Mouse (Mus musculus) hindbrain, postnatal 0 days (tissue): ENCODE results near the gene Fads3. TPM values are rescaled to one million over a fixed set of nuclear protein-coding genes. Genes with fewer than 3 reads are reported as not detected.

Source experiments
- ATAC-seq: fragments of 200-750 bp; cut with Nextera tagmentation; 2 replicates; pipeline ENCODE4 v1.8.0; 2017; ENCODE audit warnings: mild to moderate bottlenecking, moderate TSS enrichment, moderate library complexity
- DNase-seq: peaks from one replicate; pipeline ENCODE4 v3.0.0-alpha.2; 2015; ENCODE audit warnings: low spot score
- H3K27ac ChIP-seq: fragments of 300-500 bp; sonication (generic); 2 replicates; pipeline ENCODE4 v1.5.1; 2014; ENCODE audit warnings: mild to moderate bottlenecking
- H3K27me3 ChIP-seq: fragments of 300-500 bp; sonication (generic); 2 replicates; pipeline ENCODE4 v1.6.1; 2014; ENCODE audit warnings: low read length, mixed read lengths; ENCODE audit not compliant: insufficient read depth
- H3K36me3 ChIP-seq: fragments of 300-500 bp; sonication (generic); 2 replicates; pipeline ENCODE4 v1.6.1; 2014; ENCODE audit warnings: low read length, mixed read lengths; ENCODE audit not compliant: insufficient read depth
- H3K4me1 ChIP-seq: fragments of 300-500 bp; sonication (generic); 2 replicates; pipeline ENCODE4 v1.6.1; 2014; ENCODE audit warnings: antibody characterized with exemption, low read length, mixed read lengths; ENCODE audit not compliant: insufficient read depth
- H3K4me2 ChIP-seq: fragments of 300-500 bp; sonication (generic); 2 replicates; pipeline ENCODE4 v1.6.1; 2014; ENCODE audit warnings: low read depth, mild to moderate bottlenecking, low read length, moderate library complexity, mixed read lengths
- H3K4me3 ChIP-seq: fragments of 300-500 bp; sonication (generic); 2 replicates; pipeline ENCODE4 v1.5.1; 2014; ENCODE audit warnings: low read length
- H3K9ac ChIP-seq: fragments of 300-500 bp; sonication (generic); replicated peaks from 2 replicates; pipeline ENCODE4 v1.6.1; 2014; ENCODE audit warnings: mild to moderate bottlenecking, low read length, moderate library complexity, mixed read lengths
- H3K9me3 ChIP-seq: fragments of 300-500 bp; sonication (generic); 2 replicates; pipeline ENCODE4 v1.6.1; 2016; ENCODE audit warnings: low read length, mixed read lengths
- CTCF ChIP-seq: IDR thresholded peaks from 2 replicates; pipeline ENCODE4 v1.5.1; 2016; ENCODE audit warnings: antibody characterized with exemption, control low read depth, low read depth
- whole genome bisulfite sequencing: fragments of 180-500 bp; shearing (Covaris S2); extraction: QIAGEN DNeasy Blood & Tissue Kit; methylation state at CpG from one replicate; pipeline ENCODE4 v1.1.7; 2014; 5-methylcytosine and 5-hydroxymethylcytosine counted together
- polyA plus RNA-seq: library from polyadenylated mRNA; unstranded; fragments of >200 nt; fragmentation: Nextera tagmentation; extraction: Ambion mirVana; gene quantifications from 2 replicates; pipeline ENCODE4 v1.2.1, GENCODE M21; 2015
- total RNA-seq: library from RNA; depleted of rRNA; stranded (reverse); fragments of >200 nt; gene quantifications from 2 replicates; pipeline ENCODE4 v1.2.3, GENCODE M21; 2014

Gene Fads3
- total and polyA plus RNA-seq, 2 experiments from 2014 or later = 37.4 to 59.0 TPM

DNA sequence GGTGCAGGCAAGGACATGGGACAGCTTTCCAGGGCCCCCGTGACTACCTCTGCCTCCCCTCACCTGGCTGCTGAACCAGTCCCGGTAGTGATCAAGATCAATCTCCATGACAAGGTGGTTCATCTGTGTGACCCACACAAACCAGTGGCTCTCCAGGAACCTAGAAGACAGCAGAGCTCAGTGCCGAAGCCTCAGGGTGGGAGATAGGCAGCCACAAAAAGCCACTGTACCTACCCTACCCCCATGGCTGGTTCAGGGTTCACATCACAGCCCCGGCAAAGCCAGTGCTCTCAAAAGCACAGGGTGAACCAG is 24.8 kb downstream of the Fads3 start:
- WGBS = 93% methylated on average over 4 of the region's 4 CpGs
- Histone ChIP-seq H3K27ac (no peak overlapping the region), H3K27me3 (no peaks in the 10 kb centered on the region), H3K9me3 (no peaks in the 10 kb centered on the region), H3K9ac (no peak overlapping the region), H3K4me3 (no peak overlapping the region), H3K4me2 (no peak overlapping the region), H3K4me1 (no peaks in the 10 kb centered on the region), H3K36me3 (peaks cover 68% of the 10 kb centered on the region)
- no peak for TF ChIP-seq CTCF
- ATAC-seq (no peak), DNase-seq (no peak)

DNA sequence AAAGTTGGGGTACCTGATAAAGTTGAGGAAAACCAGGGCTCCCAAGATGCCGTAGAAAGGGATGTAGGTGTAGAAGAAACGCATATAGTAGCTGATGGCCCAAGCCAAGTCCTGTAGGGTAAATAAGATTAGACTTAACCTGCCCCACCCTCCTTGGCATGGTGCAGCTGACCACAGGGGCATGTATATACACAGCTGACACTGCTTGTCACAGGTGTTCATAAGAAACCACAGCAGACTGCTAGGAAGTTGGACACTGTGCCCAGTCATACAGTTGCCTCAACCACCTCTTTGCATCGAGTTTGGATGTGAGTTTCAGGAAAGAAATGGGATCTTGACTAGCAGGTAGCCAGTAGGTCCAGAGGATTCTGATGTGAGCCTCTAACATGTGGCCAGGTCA is 25.1 kb downstream of the Fads3 start:
- TF ChIP-seq CTCF = no peak
- peaks cover 68% of the 10 kb centered on the region for H3K36me3 ChIP-seq
- 90% methylated on average over 3 of the region's 3 CpGs for WGBS

GRCm38 (mm10) chr19:10067701-10068100 is 26.3 kb downstream of the Fads3 start:
- H3K27me3 ChIP-seq = no peaks in the 10 kb centered on the region
- H3K4me1 ChIP-seq = no peaks in the 10 kb centered on the region
- H3K36me3 ChIP-seq = peaks cover 63% of the 10 kb centered on the region
- DNase-seq (peak; percentile 73), ATAC-seq (no peak)
- no peak for TF ChIP-seq CTCF
- H3K9me3 ChIP-seq = no peaks in the 10 kb centered on the region
- H3K4me2 ChIP-seq = no peak overlapping the region
- H3K9ac ChIP-seq = no peak overlapping the region
- 48% methylated on average over 7 of the region's 7 CpGs for WGBS
- H3K27ac ChIP-seq = peak overlapping the region; percentile 2; the same call in 1 of the 2 replicates
- no peak overlapping the region for H3K4me3 ChIP-seq

More for the DNA sequence above, 25.1 kb downstream of the Fads3 start:
- Histone ChIP-seq H3K27ac (no peak overlapping the region), H3K9ac (no peak overlapping the region), H3K9me3 (no peaks in the 10 kb centered on the region), H3K4me2 (no peak overlapping the region), H3K27me3 (no peaks in the 10 kb centered on the region), H3K4me1 (no peaks in the 10 kb centered on the region), H3K4me3 (no peak overlapping the region)
- no peak for ATAC-seq
- DNase-seq = no peak

GRCm38 (mm10) chr19:10070186-10070980 is 29.0 kb downstream of the Fads3 start:
- H3K4me3 ChIP-seq = no peak overlapping the region
- 80% methylated on average over 8 of the region's 8 CpGs for WGBS
- H3K4me2 ChIP-seq = no peak overlapping the region
- no peak overlapping the region for H3K9ac ChIP-seq
- TF ChIP-seq CTCF = no peak
- no peaks in the 10 kb centered on the region for H3K4me1 ChIP-seq
- H3K27ac ChIP-seq = peak overlapping the region; percentile 46; the same call in 1 of the 2 replicates
- no peaks in the 10 kb centered on the region for H3K9me3 ChIP-seq
- no peak for DNase-seq
- peaks cover 66% of the 10 kb centered on the region for H3K36me3 ChIP-seq
- H3K27me3 ChIP-seq = no peaks in the 10 kb centered on the region
- ATAC-seq = no peak

GRCm38 (mm10) chr19:10071166-10071565 is 29.8 kb downstream of the Fads3 start:
- ATAC-seq (peak; percentile 64; the same call in 1 of the 2 replicates), DNase-seq (peak; percentile 75)
- 46% methylated on average over 5 of the region's 5 CpGs for WGBS
- H3K4me3 ChIP-seq = no peak overlapping the region
- no peak overlapping the region for H3K9ac ChIP-seq
- no peaks in the 10 kb centered on the region for H3K4me1 ChIP-seq
- no peaks in the 10 kb centered on the region for H3K27me3 ChIP-seq
- H3K4me2 ChIP-seq = no peak overlapping the region
- H3K36me3 ChIP-seq = peaks cover 64% of the 10 kb centered on the region
- no peaks in the 10 kb centered on the region for H3K9me3 ChIP-seq
- peak overlapping the region; percentile 62 for H3K27ac ChIP-seq
- peak; percentile 21; the same call in 1 of the 2 replicates for TF ChIP-seq CTCF

DNA sequence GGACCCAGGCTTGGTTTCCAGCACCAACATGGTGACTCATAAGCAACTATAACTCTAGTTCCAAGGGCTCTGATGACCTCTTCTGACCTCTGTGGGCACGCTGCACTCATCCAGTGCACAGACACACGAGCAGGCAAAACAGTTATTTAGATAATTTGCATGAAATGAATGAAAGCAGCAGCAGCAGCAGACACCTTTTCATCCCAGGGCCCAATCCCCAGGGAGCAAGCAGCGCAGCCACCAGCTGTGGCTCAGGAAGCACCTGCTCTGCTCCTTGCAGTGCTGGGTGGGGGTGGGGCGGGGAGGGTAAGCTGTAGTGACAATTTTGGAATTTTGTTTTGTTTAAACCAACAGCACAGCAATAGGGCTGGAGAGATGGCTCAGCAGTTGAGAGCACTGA is 30.5 kb downstream of the Fads3 start:
- H3K27me3 ChIP-seq = no peaks in the 10 kb centered on the region
- H3K27ac ChIP-seq = peak overlapping the region; percentile 62
- DNase-seq (no peak), ATAC-seq (no peak)
- no peaks in the 10 kb centered on the region for H3K9me3 ChIP-seq
- H3K36me3 ChIP-seq = peaks cover 64% of the 10 kb centered on the region
- no peak for TF ChIP-seq CTCF
- no peak overlapping the region for H3K9ac ChIP-seq
- 58% methylated on average over 4 of the region's 4 CpGs for WGBS
- no peak overlapping the region for H3K4me3 ChIP-seq
- no peaks in the 10 kb centered on the region for H3K4me1 ChIP-seq
- H3K4me2 ChIP-seq = no peak overlapping the region

DNA sequence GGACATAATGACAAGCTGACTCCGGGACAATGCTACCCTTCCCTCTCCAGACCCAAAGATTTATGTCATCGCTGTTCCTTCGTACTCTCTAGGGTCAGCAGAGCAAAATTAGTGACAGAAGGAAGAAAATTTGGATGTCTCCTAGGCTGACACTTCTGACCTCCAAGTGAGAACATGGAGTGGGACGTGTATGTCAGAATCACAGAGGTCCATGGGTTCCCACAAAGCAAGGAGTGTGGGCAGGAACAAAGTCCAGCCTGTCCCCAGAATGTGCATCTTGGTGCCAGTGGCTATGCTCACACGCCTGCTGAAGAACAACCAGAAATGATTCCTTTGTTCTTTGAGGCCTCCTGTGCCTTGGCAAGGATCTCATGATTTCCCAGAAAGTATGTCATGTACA is 31.8 kb downstream of the Fads3 start:
- peaks cover 69% of the 10 kb centered on the region for H3K36me3 ChIP-seq
- no peak overlapping the region for H3K27ac ChIP-seq
- ATAC-seq (no peak), DNase-seq (no peak)
- H3K4me3 ChIP-seq = no peak overlapping the region
- H3K27me3 ChIP-seq = no peaks in the 10 kb centered on the region
- H3K9ac ChIP-seq = no peak overlapping the region
- no peak overlapping the region for H3K4me2 ChIP-seq
- no peaks in the 10 kb centered on the region for H3K9me3 ChIP-seq
- H3K4me1 ChIP-seq = no peaks in the 10 kb centered on the region
- TF ChIP-seq CTCF = no peak
- 79% methylated on average over 5 of the region's 5 CpGs for WGBS
